Mouse (Mus musculus): ENCODE data around the gene Gli1. TPM values are rescaled to one million over a fixed set of nuclear protein-coding genes. Genes with fewer than 3 reads are reported as not detected.

Gene Gli1
- polyA plus RNA-seq, 1 experiment, result 1.00 TPM

- Histone ChIP-seq H3K4me3 (peak overlapping the region; percentile 100), H3K4me2 (ENCODE audit: low read depth) (peak overlapping the region; percentile 84), H3K36me3 (ENCODE audit: control insufficient read depth, insufficient read depth) (peaks cover 21% of the 10 kb centered on the region), H3K79me2 (ENCODE audit: control insufficient read depth, insufficient read depth) (peaks cover 54% of the 10 kb centered on the region), H3K27me3 (ENCODE audit: control insufficient read depth, insufficient read depth, insufficient read length) (no peaks in the 10 kb centered on the region), H3ac (ENCODE audit: control insufficient read depth, insufficient read length) (peak overlapping the region; percentile 82)
- peak in 1 of 3 experiments; percentile 2 for TF ChIP-seq MYOD1 (IDR thresholded peaks at IDR 0.05; ENCODE audit: control insufficient read depth in 1 of 3, insufficient read length in 2 of 3, low read depth in 2 of 3)
- no peak for TF ChIP-seq E2F4 (IDR thresholded peaks at IDR 0.05; ENCODE audit: insufficient read depth)
Observed at GRCm38 (mm10) chr10:127288328-127288799, 53.4 kb downstream of the Gli1 start.

GRCm38 (mm10) chr10:127287936-127288293, 53.9 kb downstream of the Gli1 start:
- H3K4me3 ChIP-seq, result peak overlapping the region; percentile 100
- peak overlapping the region; percentile 82 for H3ac ChIP-seq (ENCODE audit: control insufficient read depth, insufficient read length)
- H3K27me3 ChIP-seq (ENCODE audit: control insufficient read depth, insufficient read depth, insufficient read length), result no peaks in the 10 kb centered on the region
- no peak for TF ChIP-seq POLR2A (IDR thresholded peaks at IDR 0.05; ENCODE audit: insufficient read length, low read depth)
- TF ChIP-seq POLR2AphosphoS2 (IDR thresholded peaks at IDR 0.05; ENCODE audit: insufficient read length, low read depth), result no peak
- no peak for TF ChIP-seq SRF (IDR thresholded peaks at IDR 0.05; ENCODE audit: control insufficient read depth, insufficient read length, low read depth)
- no peak for TF ChIP-seq REST (IDR thresholded peaks at IDR 0.05; ENCODE audit: insufficient read depth, insufficient read length)
- TF ChIP-seq TCF12 (IDR thresholded peaks at IDR 0.05; ENCODE audit: insufficient read depth, poor library complexity, severe bottlenecking), result no peak
- no peak for TF ChIP-seq MYOD1 (IDR thresholded peaks at IDR 0.05; ENCODE audit: control insufficient read depth in 1 of 3, insufficient read length in 2 of 3, low read depth in 2 of 3)
- TF ChIP-seq MAX (IDR thresholded peaks at IDR 0.05; ENCODE audit: low read depth), result no peak
- no peak for TF ChIP-seq E2F4 (IDR thresholded peaks at IDR 0.05; ENCODE audit: insufficient read depth)
- TF ChIP-seq CEBPB (IDR thresholded peaks at IDR 0.05; ENCODE audit: insufficient read depth, poor library complexity, severe bottlenecking), result no peak
- no peak for TF ChIP-seq MYOG (IDR thresholded peaks at IDR 0.05; ENCODE audit: control insufficient read depth in 1 of 3, insufficient read depth in 1 of 3, insufficient read length in 2 of 3, low read depth in 2 of 3)
- no peak for TF ChIP-seq TCF3 (IDR thresholded peaks at IDR 0.05; ENCODE audit: insufficient read length, low read depth)
- TF ChIP-seq USF1 (IDR thresholded peaks at IDR 0.05; ENCODE audit: low read depth), result no peak
- peaks cover 20% of the 10 kb centered on the region for H3K36me3 ChIP-seq (ENCODE audit: control insufficient read depth, insufficient read depth)
- peak overlapping the region; percentile 84 for H3K4me2 ChIP-seq (ENCODE audit: low read depth)
- H3K79me2 ChIP-seq (ENCODE audit: control insufficient read depth, insufficient read depth), result peaks cover 50% of the 10 kb centered on the region

GRCm38 (mm10) chr10:127287271-127287935, 54.4 kb downstream of the Gli1 start:
- Histone ChIP-seq H3K79me2 (ENCODE audit: control insufficient read depth, insufficient read depth) (peaks cover 45% of the 10 kb centered on the region), H3K4me2 (ENCODE audit: low read depth) (peak overlapping the region; percentile 84), H3K27me3 (ENCODE audit: control insufficient read depth, insufficient read depth, insufficient read length) (no peaks in the 10 kb centered on the region), H3K36me3 (ENCODE audit: control insufficient read depth, insufficient read depth) (peaks cover 18% of the 10 kb centered on the region), H3K4me3 (peak overlapping the region; percentile 100), H3ac (ENCODE audit: control insufficient read depth, insufficient read length) (peak overlapping the region; percentile 82)
- TF ChIP-seq USF1 (IDR thresholded peaks at IDR 0.05; ENCODE audit: low read depth) (no peak), POLR2AphosphoS2 (IDR thresholded peaks at IDR 0.05; ENCODE audit: insufficient read length, low read depth) (peak; percentile 56)

- H3K4me3 ChIP-seq, result peak overlapping the region; percentile 100
- peaks cover 38% of the 10 kb centered on the region for H3K79me2 ChIP-seq (ENCODE audit: control insufficient read depth, insufficient read depth)
- peaks cover 17% of the 10 kb centered on the region for H3K36me3 ChIP-seq (ENCODE audit: control insufficient read depth, insufficient read depth)
- H3ac ChIP-seq (ENCODE audit: control insufficient read depth, insufficient read length), result no peak overlapping the region
- H3K4me2 ChIP-seq (ENCODE audit: low read depth), result peak overlapping the region; percentile 84
- TF ChIP-seq CEBPB (IDR thresholded peaks at IDR 0.05; ENCODE audit: insufficient read depth, poor library complexity, severe bottlenecking) (no peak), TCF12 (IDR thresholded peaks at IDR 0.05; ENCODE audit: insufficient read depth, poor library complexity, severe bottlenecking) (no peak), USF1 (IDR thresholded peaks at IDR 0.05; ENCODE audit: low read depth) (no peak), E2F4 (IDR thresholded peaks at IDR 0.05; ENCODE audit: insufficient read depth) (no peak), MAX (IDR thresholded peaks at IDR 0.05; ENCODE audit: low read depth) (no peak), MYOG (IDR thresholded peaks at IDR 0.05; ENCODE audit: control insufficient read depth in 1 of 3, insufficient read depth in 1 of 3, insufficient read length in 2 of 3, low read depth in 2 of 3) (no peak), POLR2A (IDR thresholded peaks at IDR 0.05; ENCODE audit: insufficient read length, low read depth) (no peak), MYOD1 (IDR thresholded peaks at IDR 0.05; ENCODE audit: control insufficient read depth in 1 of 3, insufficient read length in 2 of 3, low read depth in 2 of 3) (no peak)
- no peaks in the 10 kb centered on the region for H3K27me3 ChIP-seq (ENCODE audit: control insufficient read depth, insufficient read depth, insufficient read length)
Observed at GRCm38 (mm10) chr10:127286730-127287129, 55.0 kb downstream of the Gli1 start.

- Histone ChIP-seq H3K36me3 (ENCODE audit: control insufficient read depth, insufficient read depth) (peaks cover 17% of the 10 kb centered on the region), H3K27me3 (ENCODE audit: control insufficient read depth, insufficient read depth, insufficient read length) (no peaks in the 10 kb centered on the region), H3K4me3 (peak overlapping the region; percentile 100), H3K79me2 (ENCODE audit: control insufficient read depth, insufficient read depth) (peaks cover 33% of the 10 kb centered on the region), H3ac (ENCODE audit: control insufficient read depth, insufficient read length) (no peak overlapping the region), H3K4me2 (ENCODE audit: low read depth) (peak overlapping the region; percentile 84)
- peak; percentile 8 for TF ChIP-seq POLR2AphosphoS2 (IDR thresholded peaks at IDR 0.05; ENCODE audit: insufficient read length, low read depth)
- TF ChIP-seq SRF (IDR thresholded peaks at IDR 0.05; ENCODE audit: control insufficient read depth, insufficient read length, low read depth), result no peak
Observed at GRCm38 (mm10) chr10:127286194-127286593, 55.6 kb downstream of the Gli1 start.

All from myocyte (in vitro differentiated cells).